Mouse (Mus musculus) neural tube, embryonic 12.5 days (tissue): ENCODE data around the gene Cib1. TPM values are rescaled to one million over a fixed set of nuclear protein-coding genes. Genes with fewer than 3 reads are reported as not detected.

Experiments used
- ATAC-seq: fragments of 200-750 bp; cut with Nextera tagmentation; 2 replicates; pipeline ENCODE4 v1.8.0; 2017; ENCODE audit warnings: low read depth, mild to moderate bottlenecking, moderate TSS enrichment, moderate library complexity; ENCODE audit not compliant: low FRiP score
- H3K27ac ChIP-seq: fragments of 300-500 bp; sonication (generic); 2 replicates; pipeline ENCODE4 v1.5.1; 2016
- H3K27me3 ChIP-seq: fragments of 300-500 bp; sonication (generic); replicated peaks from 2 replicates; pipeline ENCODE4 v1.6.1; 2016; ENCODE audit warnings: mild to moderate bottlenecking
- H3K36me3 ChIP-seq: fragments of 300-500 bp; sonication (generic); 2 replicates; pipeline ENCODE4 v1.6.1; 2016; ENCODE audit warnings: mild to moderate bottlenecking
- H3K4me1 ChIP-seq: fragments of 300-500 bp; sonication (generic); 2 replicates; pipeline ENCODE4 v1.6.1; 2016
- H3K4me2 ChIP-seq: fragments of 300-500 bp; sonication (generic); replicated peaks from 2 replicates; pipeline ENCODE4 v1.6.1; 2016; ENCODE audit warnings: mild to moderate bottlenecking
- H3K4me3 ChIP-seq: fragments of 300-500 bp; sonication (generic); 2 replicates; pipeline ENCODE4 v1.5.1; 2016
- H3K9ac ChIP-seq: fragments of 300-500 bp; sonication (generic); 2 replicates; pipeline ENCODE4 v1.6.1; 2016; ENCODE audit warnings: mild to moderate bottlenecking
- H3K9me3 ChIP-seq: fragments of 300-500 bp; sonication (generic); 2 replicates; pipeline ENCODE4 v1.6.1; 2016; ENCODE audit warnings: mild to moderate bottlenecking
- WGBS: fragments of 180-500 bp; shearing (Covaris S2); methylation state at CpG from one replicate; pipeline ENCODE4 v1.1.7; 2016; 5-methylcytosine and 5-hydroxymethylcytosine counted together
- polyA plus RNA-seq: library from polyadenylated mRNA; unstranded; fragments of >200 nt; fragmentation: Nextera tagmentation; extraction: Ambion mirVana; gene quantifications from 2 replicates; pipeline ENCODE4 v1.2.1, GENCODE M21; 2016

Cib1 gene
- polyA plus RNA-seq, 1 experiment from 2014 or later: 43.1 TPM

- no peak overlapping the region for H3K9ac ChIP-seq
- H3K27me3 ChIP-seq: no peaks in the 10 kb centered on the region
- no peaks in the 10 kb centered on the region for H3K9me3 ChIP-seq
- no peak for ATAC-seq
- WGBS: 19% methylated on average over 6 of the region's 6 CpGs
- H3K27ac ChIP-seq: no peak overlapping the region
- H3K4me1 ChIP-seq: peaks cover 20% of the 10 kb centered on the region
- H3K4me3 ChIP-seq: no peak overlapping the region
- H3K4me2 ChIP-seq: no peak overlapping the region
- peaks cover 23% of the 10 kb centered on the region for H3K36me3 ChIP-seq
These were observed 2.4 kb downstream of the Cib1 start for GRCm38 (mm10) chr7:80230196-80230595.

GRCm38 (mm10) chr7:80227065-80227464 lies 5.5 kb downstream of the Cib1 start:
- H3K9me3 ChIP-seq: no peaks in the 10 kb centered on the region
- no peak overlapping the region for H3K4me2 ChIP-seq
- no peak overlapping the region for H3K27ac ChIP-seq
- no peaks in the 10 kb centered on the region for H3K27me3 ChIP-seq
- H3K36me3 ChIP-seq: peaks cover 47% of the 10 kb centered on the region
- no peak overlapping the region for H3K4me3 ChIP-seq
- H3K9ac ChIP-seq: no peak overlapping the region
- WGBS: 95% methylated on average over 4 of the region's 4 CpGs
- no peak for ATAC-seq
- peaks cover 12% of the 10 kb centered on the region for H3K4me1 ChIP-seq

- no peaks in the 10 kb centered on the region for H3K4me1 ChIP-seq
- no peaks in the 10 kb centered on the region for H3K27me3 ChIP-seq
- no peak overlapping the region for H3K27ac ChIP-seq
- no peak overlapping the region for H3K9ac ChIP-seq
- WGBS: 80% methylated on average over 4 of the region's 4 CpGs
- ATAC-seq: no peak
- peaks cover 86% of the 10 kb centered on the region for H3K36me3 ChIP-seq
- no peaks in the 10 kb centered on the region for H3K9me3 ChIP-seq
- H3K4me3 ChIP-seq: no peak overlapping the region
- H3K4me2 ChIP-seq: no peak overlapping the region
These were observed 11.3 kb downstream of the Cib1 start for GRCm38 (mm10) chr7:80221179-80221750.

- no peaks in the 10 kb centered on the region for H3K9me3 ChIP-seq
- peaks cover 89% of the 10 kb centered on the region for H3K36me3 ChIP-seq
- H3K4me2 ChIP-seq: no peak overlapping the region
- no peak overlapping the region for H3K9ac ChIP-seq
- H3K27me3 ChIP-seq: no peaks in the 10 kb centered on the region
- ATAC-seq: no peak
- no peak overlapping the region for H3K27ac ChIP-seq
- 97% methylated on average over 9 of the region's 9 CpGs for WGBS
- H3K4me3 ChIP-seq: no peak overlapping the region
- H3K4me1 ChIP-seq: 0 out of 2 replicates have a peak, but pooled peaks cover 4% of the 10 kb centered on the region
These were observed 12.3 kb downstream of the Cib1 start for GRCm38 (mm10) chr7:80220237-80220797.

- H3K27ac ChIP-seq: no peak overlapping the region
- H3K9me3 ChIP-seq: no peaks in the 10 kb centered on the region
- H3K4me1 ChIP-seq: 0 out of 2 replicates have a peak, but pooled peaks cover 7% of the 10 kb centered on the region
- H3K27me3 ChIP-seq: no peaks in the 10 kb centered on the region
- no peak for ATAC-seq
- no peak overlapping the region for H3K4me3 ChIP-seq
- 94% methylated on average over 9 of the region's 9 CpGs for WGBS
- peaks cover 73% of the 10 kb centered on the region for H3K36me3 ChIP-seq
- no peak overlapping the region for H3K9ac ChIP-seq
- H3K4me2 ChIP-seq: no peak overlapping the region
These were observed 13.9 kb downstream of the Cib1 start for GRCm38 (mm10) chr7:80218666-80219065.

GRCm38 (mm10) chr7:80216566-80216965 lies 16.0 kb downstream of the Cib1 start:
- Histone ChIP-seq H3K27me3 (no peaks in the 10 kb centered on the region), H3K9ac (no peak overlapping the region), H3K36me3 (peaks cover 72% of the 10 kb centered on the region), H3K4me2 (no peak overlapping the region), H3K4me1 (0 out of 2 replicates have a peak, but pooled peaks cover 7% of the 10 kb centered on the region), H3K4me3 (no peak overlapping the region), H3K27ac (no peak overlapping the region), H3K9me3 (no peaks in the 10 kb centered on the region)
- ATAC-seq: no peak
- WGBS: 73% methylated on average over 8 of the region's 8 CpGs

GRCm38 (mm10) chr7:80215398-80215797 lies 17.2 kb downstream of the Cib1 start:
- ATAC-seq: peak; percentile 85
- Histone ChIP-seq H3K4me3 (no peak overlapping the region), H3K9me3 (no peaks in the 10 kb centered on the region), H3K4me1 (0 out of 2 replicates have a peak, but pooled peaks cover 7% of the 10 kb centered on the region), H3K9ac (0 out of 2 replicates have a peak overlapping the region, but pooled peaks have one; percentile 26), H3K27me3 (no peaks in the 10 kb centered on the region), H3K36me3 (peaks cover 61% of the 10 kb centered on the region), H3K4me2 (no peak overlapping the region), H3K27ac (no peak overlapping the region)
- WGBS: 37% methylated on average over 4 of the region's 4 CpGs

- Histone ChIP-seq H3K36me3 (peaks cover 51% of the 10 kb centered on the region), H3K4me2 (no peak overlapping the region), H3K27ac (no peak overlapping the region), H3K4me1 (0 out of 2 replicates have a peak, but pooled peaks cover 10% of the 10 kb centered on the region), H3K9ac (no peak overlapping the region), H3K9me3 (no peaks in the 10 kb centered on the region), H3K4me3 (no peak overlapping the region), H3K27me3 (no peaks in the 10 kb centered on the region)
- ATAC-seq: no peak
- 90% methylated on average over 8 of the region's 8 CpGs for WGBS
These were observed 18.2 kb downstream of the Cib1 start for GRCm38 (mm10) chr7:80214459-80214858.

- Histone ChIP-seq H3K4me3 (no peak overlapping the region), H3K9me3 (no peaks in the 10 kb centered on the region), H3K4me1 (0 out of 2 replicates have a peak, but pooled peaks cover 14% of the 10 kb centered on the region), H3K9ac (no peak overlapping the region), H3K36me3 (peaks cover 43% of the 10 kb centered on the region), H3K27ac (no peak overlapping the region), H3K4me2 (no peak overlapping the region), H3K27me3 (no peaks in the 10 kb centered on the region)
- WGBS: 93% methylated on average over 7 of the region's 7 CpGs
- ATAC-seq: no peak
These were observed 19.0 kb downstream of the Cib1 start for GRCm38 (mm10) chr7:80213604-80214003.

GRCm38 (mm10) chr7:80210982-80211381 lies 21.6 kb downstream of the Cib1 start:
- Histone ChIP-seq H3K9me3 (no peaks in the 10 kb centered on the region), H3K4me3 (no peak overlapping the region), H3K27ac (no peak overlapping the region), H3K27me3 (no peaks in the 10 kb centered on the region), H3K4me1 (peaks cover 36% of the 10 kb centered on the region; the same call in 1 of the 2 replicates), H3K9ac (no peak overlapping the region), H3K36me3 (peaks cover 17% of the 10 kb centered on the region), H3K4me2 (no peak overlapping the region)
- ATAC-seq: no peak
- WGBS: 92% methylated on average over 4 of the region's 4 CpGs

GRCm38 (mm10) chr7:80209669-80210068 lies 22.9 kb downstream of the Cib1 start:
- Histone ChIP-seq H3K27me3 (no peaks in the 10 kb centered on the region), H3K27ac (no peak overlapping the region), H3K4me1 (peaks cover 36% of the 10 kb centered on the region; the same call in 1 of the 2 replicates), H3K4me3 (no peak overlapping the region), H3K36me3 (peaks cover 12% of the 10 kb centered on the region), H3K4me2 (no peak overlapping the region), H3K9me3 (no peaks in the 10 kb centered on the region), H3K9ac (0 out of 2 replicates have a peak overlapping the region, but pooled peaks have one; percentile 5)
- WGBS: 79% methylated on average over 6 of the region's 6 CpGs
- no peak for ATAC-seq

- Histone ChIP-seq H3K4me1 (peaks cover 43% of the 10 kb centered on the region), H3K9me3 (no peaks in the 10 kb centered on the region), H3K9ac (peak overlapping the region; percentile 33; the same call in 1 of the 2 replicates), H3K4me2 (no peak overlapping the region), H3K27me3 (no peaks in the 10 kb centered on the region), H3K36me3 (peaks cover 12% of the 10 kb centered on the region), H3K4me3 (no peak overlapping the region), H3K27ac (no peak overlapping the region)
- 84% methylated on average over 10 of the region's 10 CpGs for WGBS
- ATAC-seq: no peak
These were observed 23.7 kb downstream of the Cib1 start for GRCm38 (mm10) chr7:80208738-80209430.
